Mouse (Mus musculus) adrenal gland, adult 2 months (tissue): Measurements from ENCODE around the gene Elk3. TPM values are rescaled to one million over a fixed set of nuclear protein-coding genes. Genes with fewer than 3 reads are reported as not detected.

Experiments
- DNase-seq: peaks from one replicate; pipeline ENCODE4 v3.0.0; 2021
- polyA plus RNA-seq: library from polyadenylated mRNA; depleted of rRNA; stranded (reverse); fragments of >200 nt; gene quantifications from 2 replicates; pipeline ENCODE4 v1.2.3, GENCODE M21; 2012
- total RNA-seq, 2 experiments: library from RNA; stranded (reverse); gene quantifications; 2 replicates each; pipeline ENCODE4 v1.2.3; 2021

Gene Elk3
- total and polyA plus RNA-seq, 3 experiments: 31.1 to 54.3 (median 51.5) TPM

- DNase-seq: peak; percentile 35
Observed at GRCm38 (mm10) chr10:93332261-93332809, 21.4 kb upstream of the Elk3 start.

- peak; percentile 17 for DNase-seq
Observed at GRCm38 (mm10) chr10:93331543-93331942, 20.6 kb upstream of the Elk3 start.

- DNase-seq: no peak
Observed at GRCm38 (mm10) chr10:93328321-93328720, 17.4 kb upstream of the Elk3 start.

- no peak for DNase-seq
Observed at GRCm38 (mm10) chr10:93327187-93327586, 16.3 kb upstream of the Elk3 start.

GRCm38 (mm10) chr10:93326741-93327100 is 15.8 kb upstream of the Elk3 start:
- no peak for DNase-seq

GRCm38 (mm10) chr10:93325804-93326740 is 15.1 kb upstream of the Elk3 start:
- peak; percentile 51 for DNase-seq

GRCm38 (mm10) chr10:93325369-93325768 is 14.4 kb upstream of the Elk3 start:
- no peak for DNase-seq

- no peak for DNase-seq
Observed at GRCm38 (mm10) chr10:93324438-93324837, 13.5 kb upstream of the Elk3 start.

GRCm38 (mm10) chr10:93323659-93324058 is 12.7 kb upstream of the Elk3 start:
- DNase-seq: no peak

- DNase-seq: no peak
Observed at GRCm38 (mm10) chr10:93321763-93322162, 10.8 kb upstream of the Elk3 start.

GRCm38 (mm10) chr10:93320148-93320547 is 9.2 kb upstream of the Elk3 start:
- no peak for DNase-seq

GRCm38 (mm10) chr10:93319526-93320063 is 8.7 kb upstream of the Elk3 start:
- no peak for DNase-seq

- DNase-seq: no peak
Observed at GRCm38 (mm10) chr10:93316909-93317308, 6.0 kb upstream of the Elk3 start.

- no peak for DNase-seq
Observed at GRCm38 (mm10) chr10:93311576-93311975, 641 bp upstream of the Elk3 start.

- peak; percentile 66 for DNase-seq
Observed at GRCm38 (mm10) chr10:93309934-93310621, 857 bp downstream of the Elk3 start.

- peak; percentile 68 for DNase-seq
Observed at GRCm38 (mm10) chr10:93309131-93309933, 1.6 kb downstream of the Elk3 start.

GRCm38 (mm10) chr10:93306367-93306766 is 4.6 kb downstream of the Elk3 start:
- DNase-seq: no peak

GRCm38 (mm10) chr10:93305946-93306345 is 5.0 kb downstream of the Elk3 start:
- DNase-seq: no peak

GRCm38 (mm10) chr10:93303231-93303630 is 7.7 kb downstream of the Elk3 start:
- no peak for DNase-seq

GRCm38 (mm10) chr10:93301831-93302230 is 9.1 kb downstream of the Elk3 start:
- DNase-seq: no peak

GRCm38 (mm10) chr10:93298208-93298607 is 12.7 kb downstream of the Elk3 start:
- no peak for DNase-seq

GRCm38 (mm10) chr10:93297774-93298173 is 13.2 kb downstream of the Elk3 start:
- peak; percentile 36 for DNase-seq
